Mouse (Mus musculus) lung, adult 2 months (tissue): ENCODE results near the gene Foxp1.

Source experiments
- CTCF ChIP-seq: fragments of 200-500 bp; IDR thresholded peaks from 2 replicates; pipeline ENCODE4 v1.5.1; 2011; ENCODE audit warnings: mild to moderate bottlenecking, low read length, control low read depth; ENCODE audit not compliant: insufficient read depth
- POLR2A ChIP-seq: fragments of 200-500 bp; IDR thresholded peaks from 2 replicates; pipeline ENCODE4 v1.6.1; 2011; ENCODE audit warnings: low read depth, mild to moderate bottlenecking, control low read depth, low read length, borderline replicate concordance; ENCODE audit errors: extremely low read depth

GRCm38 (mm10) chr6:99084956-99085355, 437.6 kb downstream of the Foxp1 start:
- TF ChIP-seq CTCF: no peak
- TF ChIP-seq POLR2A: no peak
